Mouse (Mus musculus) skeletal muscle tissue, adult 2 months (tissue): ENCODE results near the gene Tmsb15l.
"Not testable (repeated sequence)": the region's sequence is repeated elsewhere in the genome, so short reads cannot be mapped to it uniquely, and the experiment has no call there.

Experiments used
- DNase-seq: peaks from one replicate; pipeline ENCODE4 v3.0.0-alpha.2; 2012; ENCODE audit warnings: low read depth, low spot score

The Tmsb15l gene

DNA sequence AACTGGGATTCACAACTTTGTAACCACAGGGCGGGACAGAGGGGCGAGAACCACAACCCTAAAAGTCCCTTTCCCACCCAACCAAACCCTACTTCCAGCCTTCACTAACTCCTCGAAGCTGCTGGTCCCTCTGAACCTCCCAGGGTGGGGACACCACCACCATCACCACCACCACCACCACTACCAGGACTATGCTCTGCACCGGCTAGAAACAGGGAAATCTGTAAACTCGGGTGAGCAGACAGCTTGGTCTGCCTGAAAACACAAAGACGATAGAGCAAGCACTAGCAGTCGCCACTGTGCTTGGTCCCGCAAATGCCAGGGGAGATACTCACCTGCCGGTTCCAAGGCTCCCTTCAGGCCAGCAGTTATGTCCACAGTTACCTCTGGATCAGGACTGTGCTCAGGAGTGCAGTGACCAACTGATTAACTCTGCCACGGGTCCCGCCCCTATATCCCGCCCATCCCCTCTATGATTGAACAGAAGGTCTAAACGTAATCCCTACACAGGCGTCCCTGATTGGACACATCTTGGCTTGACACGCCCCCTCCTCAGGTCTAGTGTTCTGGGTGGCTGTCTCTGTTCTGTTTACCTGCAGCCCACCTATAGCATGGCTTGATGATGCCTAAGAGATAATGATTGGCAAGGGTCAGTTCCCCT is at the start of gene Tmsb15l, which contains the start of gene Tmsb15b1:
Tmsb15l (minus strand) TSS at position 446 of the 661 bp plus-strand sequence.
Tmsb15b1 (minus strand) TSS at position 451 of the 661 bp plus-strand sequence.
- DNase-seq: peak; percentile 39

DNA sequence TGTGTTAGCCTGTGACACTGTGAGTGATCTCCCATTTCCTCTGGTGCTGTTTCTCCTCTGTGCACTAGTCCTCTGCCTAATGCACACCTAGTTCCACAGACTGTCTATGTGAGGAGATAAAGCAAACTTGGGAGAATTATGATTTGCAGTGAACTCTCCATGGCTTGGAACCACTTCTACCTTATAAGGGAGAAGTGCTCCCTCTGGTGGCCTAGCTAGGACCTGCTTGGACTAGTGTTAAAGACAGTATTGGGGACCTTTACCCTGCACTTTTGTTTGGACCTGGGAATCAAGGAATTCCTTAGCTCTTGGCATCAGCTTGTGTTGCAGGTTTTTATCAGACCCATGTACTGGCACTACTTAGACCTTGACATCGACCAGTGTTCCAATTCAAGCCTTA is 42.6 kb upstream of the Tmsb15l start:
- DNase-seq: peak; percentile 2

DNA sequence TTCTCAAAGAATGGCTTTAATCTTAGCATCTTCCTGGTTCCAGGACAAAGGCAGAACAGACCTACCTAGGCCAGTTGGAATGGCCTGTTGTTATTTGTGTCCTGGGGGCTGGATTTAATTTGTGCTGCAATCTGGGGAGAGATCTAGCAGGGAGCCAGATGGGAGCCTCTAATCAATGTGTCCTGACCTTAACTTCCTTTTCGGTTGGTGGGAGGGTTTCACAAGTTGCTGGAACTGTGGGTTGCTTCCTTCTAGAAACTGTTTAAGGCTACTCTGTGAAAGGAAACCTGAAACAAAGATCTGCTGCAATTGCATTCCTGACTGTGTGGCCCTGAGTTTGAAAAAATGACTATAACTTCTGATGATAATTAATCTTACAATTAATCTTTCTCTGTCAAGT is 41.0 kb upstream of the Tmsb15l start:
- no peak for DNase-seq

DNA sequence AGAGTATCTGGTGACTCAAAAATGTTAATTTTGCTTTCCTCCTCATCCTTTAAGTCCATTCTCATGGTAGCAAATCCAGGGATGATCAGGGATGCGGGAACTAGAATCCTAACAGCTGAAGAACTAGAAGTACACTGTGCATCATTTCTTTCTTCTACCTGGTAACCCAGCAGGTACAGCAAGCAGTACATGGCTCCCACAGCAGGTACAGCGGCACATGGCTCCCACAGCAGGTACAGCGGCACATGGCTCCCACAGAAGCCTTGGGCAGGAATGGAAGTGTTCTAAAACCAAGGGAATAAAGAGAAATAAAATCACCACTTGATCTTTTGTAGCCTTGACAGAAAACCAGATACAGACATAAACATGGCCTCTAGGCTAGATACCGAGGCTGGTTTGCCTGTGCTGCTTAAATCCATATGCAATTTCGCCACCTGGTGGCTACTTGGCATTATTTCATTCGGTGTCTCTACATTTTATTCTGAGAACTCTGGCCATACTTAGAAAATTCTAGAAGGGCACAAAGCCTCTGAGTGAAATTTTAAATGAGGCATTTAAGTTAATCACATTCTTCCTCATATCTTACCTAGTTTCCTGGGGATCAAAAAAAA is 38.5 kb upstream of the Tmsb15l start:
- peak; percentile 18 for DNase-seq

DNA sequence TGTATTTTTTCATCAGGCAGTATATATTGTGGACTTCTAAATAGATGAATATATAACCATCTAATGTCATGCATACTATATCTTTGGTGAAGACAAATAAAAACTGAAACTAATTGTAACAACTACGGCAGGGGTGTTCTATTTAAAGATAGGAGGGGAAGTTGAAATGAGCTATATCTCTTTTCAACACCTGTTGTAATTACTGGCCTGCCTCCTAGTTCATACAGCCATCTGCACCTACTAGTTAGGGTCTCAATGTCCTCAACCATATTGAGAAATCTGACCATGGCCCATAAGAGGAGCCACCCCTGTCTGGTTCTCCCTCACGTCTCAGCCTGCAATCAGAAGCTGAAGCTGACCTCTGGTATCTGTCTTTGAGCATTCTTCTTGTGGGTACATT is 19.6 kb upstream of the Tmsb15l start:
- no peak for DNase-seq

DNA sequence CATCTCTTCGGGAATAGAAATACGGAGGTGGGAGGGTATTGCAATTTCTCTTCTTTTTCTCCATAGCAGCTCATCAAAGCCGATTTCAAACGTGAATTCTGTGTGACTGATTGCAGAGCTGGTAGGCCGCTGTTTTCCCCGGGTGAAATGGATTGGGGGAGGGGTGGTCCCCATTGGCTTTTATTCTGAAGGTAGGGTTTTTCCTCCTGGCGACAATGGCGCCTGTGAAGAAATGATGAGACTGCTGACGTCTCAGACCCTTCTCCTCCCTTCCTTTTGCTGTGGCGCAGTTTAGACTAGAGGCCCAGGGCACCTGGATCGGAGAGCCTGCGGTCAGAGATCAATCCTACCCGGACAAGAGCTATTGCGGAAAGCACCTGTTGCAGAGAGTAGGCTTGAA is 17.0 kb upstream of the Tmsb15l start:
- no peak for DNase-seq

DNA sequence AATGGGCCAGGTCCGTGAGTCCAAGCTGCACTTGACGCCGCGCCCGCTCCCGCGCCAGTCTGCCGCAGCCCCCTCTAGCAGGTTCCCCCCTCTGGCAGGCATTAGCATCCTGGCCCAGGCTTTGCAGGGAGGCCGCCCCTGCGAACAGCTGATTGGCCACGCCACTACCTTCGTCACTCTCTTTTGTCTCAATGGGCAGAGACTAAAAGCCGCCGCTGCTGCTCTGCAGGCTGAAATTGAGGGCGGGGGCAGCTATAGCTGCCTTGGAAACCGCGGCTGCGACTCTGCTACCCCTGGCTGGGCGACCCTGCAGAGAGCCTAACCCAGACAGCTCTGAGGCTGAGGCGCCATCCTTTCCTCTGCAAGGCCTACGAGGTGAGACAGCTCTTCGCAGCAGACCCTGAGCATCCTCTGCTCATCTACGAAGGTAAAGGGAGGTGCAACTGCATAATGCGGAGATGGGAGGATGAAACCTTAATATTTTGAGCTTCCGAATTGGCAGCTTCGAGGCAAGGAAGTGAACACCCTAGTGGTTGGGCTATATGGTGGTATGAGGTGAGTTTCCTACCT is 16.4 kb upstream of the Tmsb15l start, which contains the start of gene Zcchc18:
Zcchc18 (plus strand) TSS at position 178 of the 570 bp plus-strand sequence.
- peak; percentile 4 for DNase-seq

DNA sequence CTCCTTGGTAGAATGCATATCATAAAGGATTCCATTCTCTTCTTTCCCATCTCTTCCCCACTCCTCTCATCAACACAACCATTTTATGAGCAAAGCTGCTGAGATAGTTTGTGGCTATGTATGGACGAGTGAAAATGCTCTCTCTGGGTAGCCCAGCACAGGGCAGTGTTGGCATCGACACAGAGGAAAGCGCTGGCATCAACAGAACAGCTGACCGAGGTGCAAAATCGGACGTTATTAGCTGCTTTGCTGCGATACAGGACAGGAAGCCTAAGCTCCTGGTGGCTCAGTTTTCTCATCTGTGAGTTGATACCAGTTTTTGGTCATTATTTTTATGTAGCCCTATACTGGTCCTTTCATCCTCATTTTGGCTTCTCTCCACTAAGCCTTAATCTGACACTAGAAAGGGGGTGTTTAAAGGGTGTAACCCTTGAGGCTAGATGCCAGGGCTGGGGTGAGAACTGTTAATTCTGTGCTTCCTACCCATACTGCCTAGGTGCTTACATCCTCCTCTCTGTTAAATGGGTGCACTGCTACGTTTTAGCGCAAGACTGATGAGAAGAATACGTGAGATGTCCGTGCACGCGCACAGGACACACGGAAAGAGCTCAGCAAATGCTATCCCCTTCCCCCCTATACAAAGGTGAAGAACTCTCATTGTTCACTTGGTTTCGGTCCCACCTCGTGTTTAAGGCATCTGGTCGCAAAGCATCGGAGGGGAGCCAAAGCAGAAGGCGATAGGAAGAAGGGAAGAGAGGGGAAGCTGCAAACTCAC is 15.7 kb upstream of the Tmsb15l start:
- no peak for DNase-seq

DNA sequence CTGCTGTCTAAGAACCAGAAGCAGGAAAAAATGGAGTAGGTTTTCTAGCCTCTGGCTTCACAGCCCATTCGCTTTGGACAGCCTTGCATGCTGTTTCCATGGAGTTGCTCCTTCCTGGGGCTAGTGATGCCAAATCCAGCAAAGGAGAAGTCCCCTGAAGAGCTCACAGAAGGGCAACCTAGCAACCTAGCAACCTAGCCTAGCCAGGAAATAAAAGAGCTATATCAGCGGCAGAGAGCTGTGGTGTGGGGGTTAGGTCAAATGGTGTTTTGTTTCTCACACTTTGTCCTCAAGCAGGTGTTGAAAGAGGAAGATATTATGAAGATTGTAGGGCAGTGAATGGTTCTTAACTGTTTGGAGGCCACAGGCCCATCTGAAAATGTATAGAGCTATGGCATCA is 14.6 kb upstream of the Tmsb15l start:
- no peak for DNase-seq

DNA sequence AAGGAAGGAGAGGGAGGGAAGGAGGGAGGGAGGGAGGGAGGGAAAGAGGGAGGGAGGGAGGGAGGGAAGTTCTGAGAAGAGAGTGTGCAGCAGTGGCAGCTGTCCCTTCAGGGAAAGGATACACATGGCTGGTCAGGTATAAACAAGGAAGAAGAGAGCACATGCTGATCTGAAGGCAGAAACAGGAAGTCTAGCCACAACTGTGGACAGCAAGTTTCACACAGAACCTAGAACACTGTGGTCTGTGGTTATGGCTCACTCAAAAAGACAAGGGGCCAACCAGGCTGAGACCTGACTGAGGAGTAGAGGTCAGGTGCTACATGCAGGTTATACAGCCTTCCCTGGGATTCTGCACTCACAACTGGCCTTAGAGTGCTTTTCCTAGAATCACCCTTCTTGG is 9.4 kb upstream of the Tmsb15l start:
- DNase-seq: peak; percentile 0

DNA sequence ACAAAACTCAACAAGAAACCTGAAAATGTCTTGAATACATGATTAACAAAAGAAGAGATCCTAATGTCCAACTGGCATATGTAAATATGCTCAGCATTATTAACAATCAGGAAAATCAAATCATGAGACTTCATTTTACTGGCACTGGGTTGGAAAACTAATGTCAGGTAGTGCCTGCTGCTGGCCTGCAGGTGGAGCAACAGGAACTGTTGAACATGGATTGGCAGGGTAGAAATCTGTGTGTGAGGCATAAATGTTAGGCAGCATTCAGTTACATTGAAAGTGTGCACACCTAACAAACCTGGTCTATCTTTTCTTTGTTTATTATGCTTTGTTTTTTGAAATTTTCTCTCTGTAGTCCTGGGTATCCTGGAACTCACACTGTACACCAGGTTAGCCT is 1.9 kb upstream of the Tmsb15l start:
- DNase-seq: no peak

DNA sequence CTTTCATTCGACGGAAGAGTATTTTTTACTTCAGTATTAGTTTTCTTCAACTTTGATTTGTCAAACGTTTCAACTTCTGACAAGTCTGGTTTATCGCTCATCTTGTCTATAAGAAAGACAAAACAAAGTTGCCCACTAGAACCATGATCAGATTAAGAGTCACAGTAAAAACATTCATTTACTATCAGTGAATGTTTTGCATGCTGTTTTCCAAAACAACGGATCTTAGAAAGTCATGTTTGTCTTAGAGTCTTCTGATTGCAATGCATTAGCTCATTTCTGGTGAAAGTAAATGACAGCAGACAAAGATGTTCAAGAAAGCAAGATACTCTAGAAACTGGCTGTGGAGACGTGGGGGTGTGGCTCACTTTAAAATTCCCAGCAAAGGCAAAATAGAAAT is 1.3 kb downstream of the Tmsb15l start, which contains the start of gene Tmsb15b2:
Tmsb15b2 (minus strand) TSS at position 101 of the 400 bp plus-strand sequence.
- not testable (repeated sequence) for DNase-seq

DNA sequence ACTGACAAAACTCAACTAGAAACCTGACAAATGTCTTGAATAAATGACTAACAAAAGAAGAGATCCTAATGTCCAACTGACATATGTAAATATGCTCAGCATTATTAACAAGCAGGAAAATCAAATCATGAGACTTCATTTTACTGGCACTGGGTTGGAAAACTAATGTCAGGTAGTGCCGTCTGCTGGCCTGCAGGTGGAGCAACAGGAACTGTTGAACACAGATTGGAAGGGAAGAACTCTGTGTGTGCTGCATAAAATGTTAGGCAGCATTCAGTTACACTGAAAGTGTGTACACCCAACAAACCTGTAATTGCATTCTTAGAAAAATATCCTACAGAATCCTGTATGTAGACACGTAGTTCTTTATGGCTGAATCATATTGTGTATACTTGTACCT is 17.0 kb downstream of the Tmsb15l start:
- no peak for DNase-seq

DNA sequence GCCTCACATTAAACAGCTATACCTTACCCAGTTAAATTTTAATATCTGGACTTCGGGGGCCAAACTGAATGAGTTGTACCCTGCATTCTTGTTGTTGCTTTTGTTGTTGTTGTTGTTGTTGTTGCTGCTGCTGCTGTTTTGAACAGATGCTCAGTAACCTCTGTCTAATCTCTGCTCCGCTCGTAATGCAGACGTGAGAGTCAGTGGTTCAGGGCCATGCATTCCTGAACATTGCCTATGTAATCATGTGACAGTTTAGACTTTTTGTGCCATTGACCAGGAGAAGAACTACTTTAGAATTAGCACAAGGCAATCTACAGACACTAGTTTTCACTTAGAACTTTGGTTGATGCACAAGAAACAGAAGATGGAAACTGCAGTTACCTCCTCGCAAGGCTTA is 18.4 kb downstream of the Tmsb15l start:
- not testable (repeated sequence) for DNase-seq

DNA sequence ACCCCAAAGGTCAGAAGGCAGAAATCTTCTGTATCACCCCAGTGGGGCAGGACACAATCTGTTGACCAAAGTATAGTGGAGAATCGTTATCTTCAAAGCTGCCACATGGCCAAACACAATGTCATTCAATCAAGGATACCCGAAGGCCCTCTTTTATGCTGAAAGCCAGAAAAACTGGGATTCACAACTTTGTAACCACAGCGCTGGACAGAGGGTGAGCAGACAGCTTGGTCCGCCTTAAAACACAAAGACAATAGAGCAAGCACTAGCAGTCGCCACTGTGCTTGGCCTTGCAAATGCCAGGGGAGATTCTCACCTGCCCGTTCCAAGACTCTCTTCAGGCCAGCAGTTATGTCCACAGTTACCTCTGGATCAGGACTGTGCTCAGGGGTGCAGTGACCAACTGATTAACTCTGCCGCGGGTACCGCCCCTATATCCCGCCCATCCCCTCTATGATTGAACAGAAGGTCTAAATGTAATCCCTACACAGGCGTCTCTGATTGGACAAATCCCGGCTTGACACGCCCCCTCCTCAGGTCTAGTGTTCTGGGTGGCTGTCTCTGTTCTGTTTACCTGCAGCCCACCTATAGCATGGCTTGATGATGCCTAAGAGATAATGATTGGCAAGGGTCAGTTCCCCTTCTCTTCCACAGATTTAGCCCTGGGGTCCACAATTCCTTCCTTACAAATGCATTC is 18.9 kb downstream of the Tmsb15l start:
- not testable (repeated sequence) for DNase-seq

DNA sequence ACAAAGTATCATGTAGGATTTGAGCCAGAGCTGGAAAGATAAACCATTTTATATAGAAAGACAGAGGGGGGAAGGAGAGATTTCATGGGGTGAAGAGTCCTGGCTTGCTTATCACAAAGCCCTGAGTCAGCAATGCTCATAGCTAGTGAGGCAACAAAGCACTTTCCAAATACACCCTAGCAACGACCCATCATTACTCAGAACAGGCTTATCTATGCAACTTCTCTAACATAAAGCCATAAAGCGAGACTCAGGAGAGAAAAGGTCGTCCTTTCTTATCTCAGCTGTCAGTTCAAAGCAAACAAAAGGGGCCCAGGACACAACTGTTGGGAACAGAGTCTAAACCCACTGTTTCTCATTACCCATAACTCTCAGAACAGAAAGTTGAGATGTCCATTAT is 38.7 kb downstream of the Tmsb15l start:
- DNase-seq: no peak

DNA sequence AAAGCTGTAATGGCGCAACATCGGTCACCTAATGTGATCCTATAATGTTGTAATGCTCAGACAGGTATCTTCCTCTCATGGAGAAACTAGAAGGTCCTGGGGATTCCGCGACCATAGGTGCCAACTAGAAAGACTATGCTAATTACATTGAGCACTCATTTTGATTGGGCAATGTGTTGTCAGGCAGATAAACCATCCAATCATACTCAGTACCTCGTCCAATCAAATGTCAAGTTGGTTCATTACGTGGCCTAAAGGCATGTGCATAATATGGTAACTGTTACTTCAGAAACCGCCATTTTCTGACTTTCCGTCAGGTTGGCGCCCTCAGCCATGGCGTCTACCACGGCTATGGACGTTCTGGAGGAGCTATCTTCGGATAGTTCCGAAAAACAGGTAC is 49.6 kb downstream of the Tmsb15l start, which contains the start of gene H2bfm:
H2bfm (plus strand) TSS at position 295 of the 400 bp plus-strand sequence.
- DNase-seq: no peak

DNA sequence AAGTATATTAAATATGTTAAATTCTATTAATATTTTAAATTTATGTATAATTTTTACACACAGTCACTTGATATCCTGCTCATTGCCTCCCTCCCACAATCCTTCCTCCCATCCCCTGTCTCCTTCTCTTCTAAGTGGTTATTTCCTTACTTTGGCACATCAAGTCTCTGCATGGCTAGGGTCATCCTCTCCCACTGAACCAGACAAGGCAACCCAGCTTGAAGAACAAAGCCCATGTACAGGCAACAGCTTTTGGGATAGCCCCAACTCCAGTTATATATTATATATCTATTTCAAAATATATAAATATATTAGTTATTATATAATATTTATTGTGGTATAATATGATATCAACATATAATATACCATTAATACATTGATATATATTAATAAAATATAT is 50.8 kb downstream of the Tmsb15l start:
- no peak for DNase-seq
